Mouse (Mus musculus) heart, embryonic 15.5 days (tissue): Measurements from ENCODE around the gene Ublcp1. TPM values are rescaled to one million over a fixed set of nuclear protein-coding genes. Genes with fewer than 3 reads are reported as not detected.
"Not testable (repeated sequence)": the region's sequence is repeated elsewhere in the genome, so short reads cannot be mapped to it uniquely, and the experiment has no call there.

Source experiments
- ATAC-seq: fragments of 200-750 bp; cut with Nextera tagmentation; replicated peaks from 2 replicates; pipeline ENCODE4 v1.8.0; 2017; ENCODE audit warnings: low read depth, moderate TSS enrichment; ENCODE audit not compliant: insufficient number of reproducible peaks, insufficient read depth, low FRiP score
- H3K27ac ChIP-seq: fragments of 300-500 bp; sonication (generic); 2 replicates; pipeline ENCODE4 v1.5.1; 2015; ENCODE audit warnings: mild to moderate bottlenecking, inconsistent platforms
- H3K27me3 ChIP-seq: fragments of 300-500 bp; sonication (generic); 2 replicates; pipeline ENCODE4 v1.6.1; 2015; ENCODE audit warnings: inconsistent platforms
- H3K36me3 ChIP-seq: fragments of 300-500 bp; sonication (generic); 2 replicates; pipeline ENCODE4 v1.6.1; 2015; ENCODE audit warnings: mild to moderate bottlenecking, inconsistent platforms
- H3K4me1 ChIP-seq: fragments of 300-500 bp; sonication (generic); replicated peaks from 2 replicates; pipeline ENCODE4 v1.6.1; 2015; ENCODE audit warnings: inconsistent platforms
- H3K4me2 ChIP-seq: fragments of 300-500 bp; sonication (generic); 2 replicates; pipeline ENCODE4 v1.6.1; 2015; ENCODE audit warnings: inconsistent platforms, mild to moderate bottlenecking, moderate library complexity
- H3K4me3 ChIP-seq: fragments of 300-500 bp; sonication (generic); 2 replicates; pipeline ENCODE4 v1.5.1; 2015; ENCODE audit warnings: mild to moderate bottlenecking, inconsistent platforms
- H3K9ac ChIP-seq: fragments of 300-500 bp; sonication (generic); 2 replicates; pipeline ENCODE4 v1.6.1; 2015; ENCODE audit warnings: mild to moderate bottlenecking, inconsistent platforms
- H3K9me3 ChIP-seq: fragments of 300-500 bp; sonication (generic); replicated peaks from 2 replicates; pipeline ENCODE4 v1.6.1; 2016; ENCODE audit warnings: inconsistent platforms
- WGBS: fragments of 180-500 bp; shearing (Covaris S2); methylation state at CpG from one replicate; pipeline ENCODE4 v1.1.7; 2015; ENCODE audit warnings: mixed read lengths; 5-methylcytosine and 5-hydroxymethylcytosine counted together
- polyA plus RNA-seq: library from polyadenylated mRNA; unstranded; fragments of >200 nt; fragmentation: Nextera tagmentation; extraction: Ambion mirVana; gene quantifications from 2 replicates; pipeline ENCODE4 v1.2.1, GENCODE M21; 2015

Gene Ublcp1
- polyA plus RNA-seq, 1 experiment from 2014 or later, result 38.7 TPM

GRCm38 (mm10) chr11:44452016-44452415 lies 18.3 kb downstream of the Ublcp1 start:
- H3K9me3 ChIP-seq, H3K27ac ChIP-seq, H3K9ac ChIP-seq, H3K4me2 ChIP-seq, ATAC-seq, H3K27me3 ChIP-seq, H3K4me3 ChIP-seq, H3K4me1 ChIP-seq: not testable (repeated sequence)
- peaks cover 16% of the 10 kb centered on the region for H3K36me3 ChIP-seq
- WGBS, result 90% methylated on average over 5 of the region's 5 CpGs

- Histone ChIP-seq H3K27ac (no peak overlapping the region), H3K4me3 (no peak overlapping the region), H3K9ac (no peak overlapping the region), H3K4me1 (no peaks in the 10 kb centered on the region), H3K27me3 (no peaks in the 10 kb centered on the region), H3K4me2 (no peak overlapping the region), H3K36me3 (peaks cover 8% of the 10 kb centered on the region), H3K9me3 (no peaks in the 10 kb centered on the region)
- ATAC-seq, result no peak
Measured at GRCm38 (mm10) chr11:44451046-44451445, 19.3 kb downstream of the Ublcp1 start.

GRCm38 (mm10) chr11:44437786-44438185 lies 32.5 kb downstream of the Ublcp1 start:
- H3K27me3 ChIP-seq, result no peaks in the 10 kb centered on the region
- H3K9me3 ChIP-seq, result no peaks in the 10 kb centered on the region
- H3K4me3 ChIP-seq, result no peak overlapping the region
- no peak for ATAC-seq
- H3K27ac ChIP-seq, result no peak overlapping the region
- no peak overlapping the region for H3K9ac ChIP-seq
- 89% methylated on average over 6 of the region's 6 CpGs for WGBS
- no peaks in the 10 kb centered on the region for H3K36me3 ChIP-seq
- no peak overlapping the region for H3K4me2 ChIP-seq
- no peaks in the 10 kb centered on the region for H3K4me1 ChIP-seq

GRCm38 (mm10) chr11:44430036-44430435 lies 40.3 kb downstream of the Ublcp1 start:
- Histone ChIP-seq H3K4me2 (no peak overlapping the region), H3K4me3 (no peak overlapping the region), H3K9ac (no peak overlapping the region), H3K9me3 (no peaks in the 10 kb centered on the region), H3K36me3 (no peaks in the 10 kb centered on the region), H3K27me3 (no peaks in the 10 kb centered on the region), H3K4me1 (no peaks in the 10 kb centered on the region), H3K27ac (no peak overlapping the region)
- ATAC-seq, result no peak
- WGBS, result 85% methylated on average over 3 of the region's 3 CpGs

- Histone ChIP-seq H3K9ac (no peak overlapping the region), H3K9me3 (no peaks in the 10 kb centered on the region), H3K4me3 (no peak overlapping the region), H3K4me2 (no peak overlapping the region), H3K27me3 (no peaks in the 10 kb centered on the region; the same call in 1 of the 2 replicates), H3K36me3 (no peaks in the 10 kb centered on the region), H3K4me1 (no peaks in the 10 kb centered on the region), H3K27ac (no peak overlapping the region)
- ATAC-seq, result no peak
- WGBS, result 71% methylated on average over 2 of the region's 2 CpGs
Measured at GRCm38 (mm10) chr11:44427951-44428350, 42.3 kb downstream of the Ublcp1 start.

GRCm38 (mm10) chr11:44425626-44426025 lies 44.7 kb downstream of the Ublcp1 start:
- no peak overlapping the region for H3K4me2 ChIP-seq
- WGBS, result 66% methylated on average over 6 of the region's 6 CpGs
- H3K9me3 ChIP-seq, result no peaks in the 10 kb centered on the region
- H3K27ac ChIP-seq, result no peak overlapping the region
- no peak for ATAC-seq
- H3K9ac ChIP-seq, result no peak overlapping the region
- H3K4me1 ChIP-seq, result no peaks in the 10 kb centered on the region
- no peak overlapping the region for H3K4me3 ChIP-seq
- no peaks in the 10 kb centered on the region; the same call in 1 of the 2 replicates for H3K27me3 ChIP-seq
- H3K36me3 ChIP-seq, result no peaks in the 10 kb centered on the region

GRCm38 (mm10) chr11:44425006-44425405 lies 45.3 kb downstream of the Ublcp1 start:
- Histone ChIP-seq H3K9me3 (no peaks in the 10 kb centered on the region), H3K27ac (no peak overlapping the region), H3K27me3 (no peaks in the 10 kb centered on the region; the same call in 1 of the 2 replicates), H3K9ac (no peak overlapping the region), H3K36me3 (no peaks in the 10 kb centered on the region), H3K4me1 (no peaks in the 10 kb centered on the region), H3K4me2 (no peak overlapping the region), H3K4me3 (no peak overlapping the region)
- 69% methylated on average over 8 of the region's 8 CpGs for WGBS
- ATAC-seq, result no peak

- no peak for ATAC-seq
- 69% methylated on average over 5 of the region's 5 CpGs for WGBS
- Histone ChIP-seq H3K27ac (no peak overlapping the region), H3K9ac (no peak overlapping the region), H3K36me3 (no peaks in the 10 kb centered on the region), H3K27me3 (no peaks in the 10 kb centered on the region; the same call in 1 of the 2 replicates), H3K4me1 (no peaks in the 10 kb centered on the region), H3K4me3 (no peak overlapping the region), H3K4me2 (no peak overlapping the region), H3K9me3 (no peaks in the 10 kb centered on the region)
Measured at GRCm38 (mm10) chr11:44423955-44424354, 46.3 kb downstream of the Ublcp1 start.

GRCm38 (mm10) chr11:44423261-44423660 lies 47.0 kb downstream of the Ublcp1 start:
- no peak overlapping the region for H3K27ac ChIP-seq
- 30% methylated on average over 6 of the region's 6 CpGs for WGBS
- no peak overlapping the region for H3K4me2 ChIP-seq
- no peaks in the 10 kb centered on the region for H3K9me3 ChIP-seq
- no peaks in the 10 kb centered on the region; the same call in 1 of the 2 replicates for H3K27me3 ChIP-seq
- H3K36me3 ChIP-seq, result no peaks in the 10 kb centered on the region
- H3K4me1 ChIP-seq, result no peaks in the 10 kb centered on the region
- H3K4me3 ChIP-seq, result no peak overlapping the region
- no peak for ATAC-seq
- no peak overlapping the region for H3K9ac ChIP-seq

- H3K4me1 ChIP-seq, result no peaks in the 10 kb centered on the region
- 46% methylated on average over 10 of the region's 10 CpGs for WGBS
- no peak for ATAC-seq
- H3K4me2 ChIP-seq, result no peak overlapping the region
- H3K4me3 ChIP-seq, result no peak overlapping the region
- no peaks in the 10 kb centered on the region; the same call in 1 of the 2 replicates for H3K27me3 ChIP-seq
- no peak overlapping the region for H3K9ac ChIP-seq
- H3K36me3 ChIP-seq, result no peaks in the 10 kb centered on the region
- no peak overlapping the region for H3K27ac ChIP-seq
- H3K9me3 ChIP-seq, result no peaks in the 10 kb centered on the region
Measured at GRCm38 (mm10) chr11:44422337-44423111, 47.8 kb downstream of the Ublcp1 start.

- Histone ChIP-seq H3K9ac (no peak overlapping the region), H3K36me3 (no peaks in the 10 kb centered on the region), H3K27me3 (no peaks in the 10 kb centered on the region), H3K4me3 (no peak overlapping the region), H3K4me2 (no peak overlapping the region), H3K27ac (no peak overlapping the region), H3K4me1 (no peaks in the 10 kb centered on the region), H3K9me3 (no peaks in the 10 kb centered on the region)
- no peak for ATAC-seq
- 63% methylated on average over 1 of the region's 1 CpGs for WGBS
Measured at GRCm38 (mm10) chr11:44417403-44417802, 52.9 kb downstream of the Ublcp1 start.

GRCm38 (mm10) chr11:44414605-44415004 lies 55.7 kb downstream of the Ublcp1 start:
- H3K27ac ChIP-seq, result no peak overlapping the region
- H3K9me3 ChIP-seq, result no peaks in the 10 kb centered on the region
- no peaks in the 10 kb centered on the region for H3K4me1 ChIP-seq
- no peak overlapping the region for H3K4me3 ChIP-seq
- H3K27me3 ChIP-seq, result no peaks in the 10 kb centered on the region
- no peak overlapping the region for H3K9ac ChIP-seq
- no peaks in the 10 kb centered on the region for H3K36me3 ChIP-seq
- H3K4me2 ChIP-seq, result no peak overlapping the region
- 82% methylated on average over 3 of the region's 3 CpGs for WGBS
- ATAC-seq, result no peak
